Mouse (Mus musculus) CD4-positive, CD25-positive, alpha-beta regulatory T cell (primary cell): ENCODE results near the gene App. TPM values are rescaled to one million over a fixed set of nuclear protein-coding genes. Genes with fewer than 3 reads are reported as not detected.

Experiments
- polyA plus RNA-seq: library from polyadenylated mRNA; unstranded; fragments of 100-300 nt; shearing (Covaris generic); gene quantifications from one replicate; pipeline ENCODE4 v1.2.1, GENCODE M21; 2017

App gene
- polyA plus RNA-seq, result 1.5 TPM

GRCm38 (mm10) chr16:85173373-85174081 lies at the start of gene App:
TSS of gene App (minus strand) at chr16:85173766.

